Mouse (Mus musculus): ENCODE measurements around the gene Clta. TPM values are rescaled to one million over a fixed set of nuclear protein-coding genes. Genes with fewer than 3 reads are reported as not detected.
A peak's percentile ranks its signal among the peaks of the same experiment; 100 is the strongest.

Clta gene
- total RNA-seq (2014; fragmentation: Nextera tagmentation) (108 and 132 TPM in 2 replicates), total RNA-seq (2017) (483 and 581 TPM in 2 replicates), polyA plus RNA-seq (2012) (437 and 460 TPM in 2 replicates)

DNA sequence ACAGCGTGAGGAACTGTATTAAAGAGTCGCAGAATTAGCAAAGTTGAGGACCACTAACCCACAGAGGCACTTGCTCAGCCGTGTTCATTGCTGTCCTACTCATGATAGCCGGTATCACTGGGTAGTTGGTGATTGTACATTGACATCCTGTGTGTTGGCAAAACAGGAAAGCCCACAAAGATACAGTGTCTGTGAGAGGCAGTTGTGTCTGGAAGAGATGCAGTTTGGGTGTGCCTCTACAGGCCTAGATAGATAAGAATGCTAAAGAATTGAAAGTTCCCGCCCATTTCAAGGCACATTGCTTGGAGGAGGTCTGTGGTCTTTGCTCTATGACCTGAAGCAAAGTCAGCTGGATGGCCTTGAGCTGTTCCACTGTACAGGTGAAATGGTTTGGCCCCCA lies at the start of gene Clta:
Gene Clta (plus strand): TSS at position 327 of the 400 bp plus-strand sequence.
- peak; percentile 81 for ATAC-seq (ENCODE audit: extremely low read depth, insufficient number of reproducible peaks, low FRiP score, poor library complexity, severe bottlenecking)
- peaks cover 13% of the 10 kb centered on the region for H3K4me1 ChIP-seq (ENCODE audit: insufficient read depth, low read depth, low read length)
- H3K36me3 ChIP-seq (replicated peaks), result peaks cover 9% of the 10 kb centered on the region
- no peak for DNase-seq (ENCODE audit: low spot score)
- H3K9me3 ChIP-seq (replicated peaks), result no peaks in the 10 kb centered on the region
- H3K4me3 ChIP-seq (ENCODE audit: low read depth, low read length), result peak within 1 kb of the TSS; percentile 62
- H3K27me3 ChIP-seq (ENCODE audit: insufficient read depth, low read length), result no peaks in the 10 kb centered on the region
- TF ChIP-seq GATA2 (IDR thresholded peaks at IDR 0.05; ENCODE audit: borderline replicate concordance, low read depth, low read length), result no peak
- 0 out of 2 replicates have a peak, but pooled peaks have one; percentile 21 for TF ChIP-seq TAL1 (conservative IDR thresholded peaks at IDR 0.05; ENCODE audit: low read depth, low read length)
- no peak for TF ChIP-seq POLR2AphosphoS5 (IDR thresholded peaks at IDR 0.05; ENCODE audit: insufficient replicate concordance, low read depth, low read length)
- no peak for TF ChIP-seq CTCF (IDR thresholded peaks at IDR 0.05; ENCODE audit: low read depth, low read length)

DNA sequence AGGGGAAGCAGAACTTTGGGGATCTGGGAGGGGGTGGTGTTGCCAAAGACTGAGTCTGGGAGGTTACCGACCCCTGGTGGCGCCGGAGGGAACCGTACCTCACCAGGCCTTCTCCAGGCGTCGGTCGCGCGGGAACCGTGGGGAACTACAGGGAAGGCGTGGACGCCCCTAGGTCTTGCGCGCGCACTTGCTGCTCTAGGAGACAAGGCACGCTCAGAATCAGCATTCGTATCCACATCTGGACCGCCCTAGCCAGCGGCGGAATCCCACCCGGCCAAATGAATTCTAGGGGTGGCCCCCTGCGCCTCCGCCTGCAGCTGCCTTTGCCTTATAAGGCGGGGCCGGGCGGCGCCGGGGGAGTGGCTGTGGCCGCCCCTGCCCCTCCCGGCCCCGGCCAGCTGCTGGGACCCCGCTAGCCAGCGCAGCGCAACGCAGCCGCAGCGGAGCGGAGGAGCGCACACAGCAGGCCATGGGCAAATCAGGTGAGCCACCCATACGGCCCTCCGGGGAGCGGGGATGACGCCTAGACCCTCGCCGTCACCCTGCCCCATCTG lies 46.9 kb upstream of the Clta start, which contains the start of gene Glipr2:
Gene Glipr2 (plus strand): TSS at position 110 of the 554 bp plus-strand sequence.
- H3K4me3 ChIP-seq (ENCODE audit: low read depth, low read length), result peak within 1 kb of the TSS; percentile 95
- TF ChIP-seq TAL1 (conservative IDR thresholded peaks at IDR 0.05; ENCODE audit: low read depth, low read length), result no peak
- TF ChIP-seq CTCF (IDR thresholded peaks at IDR 0.05; ENCODE audit: low read depth, low read length), result peak; percentile 85
- H3K9me3 ChIP-seq (replicated peaks), result no peaks in the 10 kb centered on the region
- H3K4me1 ChIP-seq (ENCODE audit: insufficient read depth, low read depth, low read length), result peaks cover 59% of the 10 kb centered on the region
- DNase-seq (ENCODE audit: low spot score) (peak; percentile 82), ATAC-seq (ENCODE audit: extremely low read depth, insufficient number of reproducible peaks, low FRiP score, poor library complexity, severe bottlenecking) (peak; percentile 55)
- peaks cover 9% of the 10 kb centered on the region for H3K36me3 ChIP-seq (replicated peaks)
- peaks cover 12% of the 10 kb centered on the region for H3K27me3 ChIP-seq (ENCODE audit: insufficient read depth, low read length)

DNA sequence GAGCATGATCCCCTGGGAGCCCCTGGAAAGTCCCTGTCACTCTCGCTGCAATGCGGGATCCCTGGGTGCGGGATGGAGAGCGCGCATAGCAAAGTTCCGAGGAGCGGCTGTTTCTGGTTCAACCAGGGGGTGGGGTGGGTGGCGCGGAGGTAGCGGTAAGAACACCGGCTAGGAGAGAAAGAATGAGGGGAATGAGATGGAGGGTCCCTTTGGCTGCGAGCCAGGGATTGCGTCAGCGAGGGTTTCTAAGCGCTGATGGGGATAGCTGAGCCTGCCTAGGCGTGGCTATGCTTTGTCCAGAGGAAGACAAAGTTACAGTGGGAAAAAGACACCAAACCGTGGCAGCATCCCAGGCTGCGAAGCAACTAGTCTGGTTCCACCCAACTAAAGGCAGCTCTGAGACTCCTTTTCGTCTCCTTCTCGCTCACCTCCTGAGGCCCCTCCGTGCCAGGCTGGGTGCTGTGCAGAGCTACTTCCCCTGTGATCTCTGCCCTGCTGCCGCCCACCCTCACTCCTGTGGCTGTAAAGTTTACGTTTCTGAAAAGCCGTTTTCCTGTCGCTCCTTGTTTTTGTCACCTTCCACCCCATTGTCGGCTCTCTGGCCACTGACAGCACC lies 46.3 kb upstream of the Clta start:
- H3K4me3 ChIP-seq (ENCODE audit: low read depth, low read length), result peak overlapping the region; percentile 95
- peaks cover 65% of the 10 kb centered on the region for H3K4me1 ChIP-seq (ENCODE audit: insufficient read depth, low read depth, low read length)
- DNase-seq (ENCODE audit: low spot score) (peak; percentile 39), ATAC-seq (ENCODE audit: extremely low read depth, insufficient number of reproducible peaks, low FRiP score, poor library complexity, severe bottlenecking) (no peak)
- H3K9me3 ChIP-seq (replicated peaks), result no peaks in the 10 kb centered on the region
- TF ChIP-seq GATA2 (IDR thresholded peaks at IDR 0.05; ENCODE audit: borderline replicate concordance, low read depth, low read length) (no peak), CTCF (IDR thresholded peaks at IDR 0.05; ENCODE audit: low read depth, low read length) (no peak), POLR2AphosphoS5 (IDR thresholded peaks at IDR 0.05; ENCODE audit: insufficient replicate concordance, low read depth, low read length) (no peak), TAL1 (conservative IDR thresholded peaks at IDR 0.05; ENCODE audit: low read depth, low read length) (no peak), GATA1 (IDR thresholded peaks at IDR 0.05; ENCODE audit: borderline replicate concordance, low read length) (no peak)
- H3K36me3 ChIP-seq (replicated peaks), result peaks cover 15% of the 10 kb centered on the region
- peaks cover 9% of the 10 kb centered on the region for H3K27me3 ChIP-seq (ENCODE audit: insufficient read depth, low read length)

DNA sequence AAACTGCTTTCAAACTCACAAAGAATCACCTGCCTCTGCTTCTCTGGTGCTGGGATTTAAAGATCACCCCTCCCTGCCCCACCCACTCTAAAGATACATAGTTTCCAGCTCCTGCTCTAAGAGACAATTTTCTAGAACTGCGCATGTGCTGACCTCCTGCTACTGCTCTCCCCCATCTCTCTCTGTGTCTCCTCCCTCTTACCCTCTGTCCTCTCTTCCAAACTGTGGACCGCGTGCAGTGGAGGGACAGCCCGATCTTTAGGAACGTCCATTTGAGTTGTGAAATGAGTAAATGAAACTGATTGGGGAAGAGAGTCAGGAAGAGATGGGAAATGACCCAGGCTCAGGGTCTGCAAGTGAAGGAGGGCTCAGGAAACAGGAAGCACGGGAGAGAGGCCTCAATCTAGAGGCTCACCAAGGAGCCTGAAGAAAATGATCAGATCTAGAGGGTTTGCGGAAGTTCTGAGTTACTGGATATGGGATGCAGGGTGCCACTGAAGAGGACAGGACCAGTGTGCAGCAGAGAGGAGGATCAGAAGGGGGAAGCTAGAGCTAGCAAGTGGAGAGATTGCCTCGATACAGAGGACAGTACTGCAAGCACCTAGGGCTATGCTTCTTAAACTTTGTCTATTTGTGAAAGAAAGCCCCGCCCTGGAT lies 44.6 kb upstream of the Clta start:
- peak; percentile 23 for ATAC-seq (ENCODE audit: extremely low read depth, insufficient number of reproducible peaks, low FRiP score, poor library complexity, severe bottlenecking)

DNA sequence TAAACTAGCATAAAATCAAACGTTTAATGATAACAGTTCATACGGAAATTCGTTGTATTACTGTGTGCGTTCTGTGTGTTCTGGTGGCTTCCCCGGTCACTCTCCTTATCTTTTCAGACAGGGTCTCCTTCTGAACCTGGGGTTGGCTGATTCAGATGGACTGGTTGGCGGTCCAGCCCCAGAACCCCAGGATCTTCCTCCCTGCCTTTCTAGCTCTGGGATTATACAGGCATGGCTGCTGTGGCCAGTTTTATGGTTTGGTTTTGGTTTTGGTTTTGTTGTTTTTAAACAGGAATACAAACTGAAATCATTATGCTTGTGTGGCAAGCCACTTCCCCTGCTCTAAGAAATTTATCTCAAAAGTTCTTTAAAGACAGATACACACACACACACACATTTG lies 44.0 kb upstream of the Clta start:
- Histone ChIP-seq H3K27me3 (ENCODE audit: insufficient read depth, low read length) (peaks cover 6% of the 10 kb centered on the region), H3K4me1 (ENCODE audit: insufficient read depth, low read depth, low read length) (peaks cover 88% of the 10 kb centered on the region), H3K4me3 (ENCODE audit: low read depth, low read length) (peak overlapping the region; percentile 95; the same call in 1 of the 2 replicates), H3K36me3 (replicated peaks) (peaks cover 29% of the 10 kb centered on the region), H3K9me3 (replicated peaks) (no peaks in the 10 kb centered on the region)
- TF ChIP-seq POLR2AphosphoS5 (IDR thresholded peaks at IDR 0.05; ENCODE audit: insufficient replicate concordance, low read depth, low read length) (no peak), TAL1 (conservative IDR thresholded peaks at IDR 0.05; ENCODE audit: low read depth, low read length) (peak; percentile 72), GATA2 (IDR thresholded peaks at IDR 0.05; ENCODE audit: borderline replicate concordance, low read depth, low read length) (no peak)
- ATAC-seq (ENCODE audit: extremely low read depth, insufficient number of reproducible peaks, low FRiP score, poor library complexity, severe bottlenecking) (peak; percentile 37), DNase-seq (ENCODE audit: low spot score) (peak; percentile 49)

More for the DNA sequence above, 44.6 kb upstream of the Clta start:
- Histone ChIP-seq H3K36me3 (replicated peaks) (peaks cover 25% of the 10 kb centered on the region), H3K4me1 (ENCODE audit: insufficient read depth, low read depth, low read length) (peaks cover 82% of the 10 kb centered on the region), H3K27me3 (ENCODE audit: insufficient read depth, low read length) (peaks cover 6% of the 10 kb centered on the region), H3K9me3 (replicated peaks) (no peaks in the 10 kb centered on the region), H3K4me3 (ENCODE audit: low read depth, low read length) (peak overlapping the region; percentile 95; the same call in 1 of the 2 replicates)
- peak; percentile 45 for DNase-seq (ENCODE audit: low spot score)
- TF ChIP-seq CTCF (IDR thresholded peaks at IDR 0.05; ENCODE audit: low read depth, low read length), result no peak

DNA sequence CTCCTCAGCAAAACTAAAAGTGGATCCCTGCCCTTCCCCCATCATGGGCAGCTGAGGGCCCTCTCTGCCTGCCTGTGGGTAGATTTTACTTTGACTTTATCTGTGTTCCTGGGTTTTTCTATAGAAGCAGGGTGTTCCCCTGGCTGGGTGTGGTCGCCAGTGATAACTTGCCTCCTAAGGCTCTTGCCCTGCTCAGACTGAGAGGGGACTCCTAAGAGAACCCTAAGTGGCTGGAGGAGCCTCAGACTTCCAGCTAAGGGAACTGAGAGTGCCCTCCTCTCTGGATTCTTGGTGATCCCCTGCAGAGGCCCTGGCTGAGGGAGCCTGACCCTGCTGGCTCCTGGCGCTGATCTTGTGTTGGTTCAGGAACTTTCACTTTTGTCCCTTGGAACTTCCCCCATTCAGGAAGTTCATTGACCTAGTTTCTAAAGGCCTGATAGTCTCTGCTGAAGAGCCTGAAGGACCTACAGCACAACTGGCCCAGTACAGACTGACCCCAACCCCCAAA lies 39.9 kb upstream of the Clta start:
- ATAC-seq (ENCODE audit: extremely low read depth, insufficient number of reproducible peaks, low FRiP score, poor library complexity, severe bottlenecking) (peak; percentile 58), DNase-seq (ENCODE audit: low spot score) (peak; percentile 83)
- Histone ChIP-seq H3K9me3 (replicated peaks) (no peaks in the 10 kb centered on the region), H3K27me3 (ENCODE audit: insufficient read depth, low read length) (no peaks in the 10 kb centered on the region), H3K4me1 (ENCODE audit: insufficient read depth, low read depth, low read length) (peaks cover 96% of the 10 kb centered on the region), H3K4me3 (ENCODE audit: low read depth, low read length) (peak overlapping the region; percentile 63; the same call in 1 of the 2 replicates), H3K36me3 (replicated peaks) (peaks cover 64% of the 10 kb centered on the region)
- no peak for TF ChIP-seq POLR2AphosphoS5 (IDR thresholded peaks at IDR 0.05; ENCODE audit: insufficient replicate concordance, low read depth, low read length)
- TF ChIP-seq TAL1 (conservative IDR thresholded peaks at IDR 0.05; ENCODE audit: low read depth, low read length), result peak; percentile 46; the same call in 1 of the 2 replicates

Measured in G1E (cell line).